Mouse (Mus musculus) kidney, postnatal 36 days (tissue): ENCODE data around the gene 2310007B03Rik.

Source experiments
- DNase-seq, 2 experiments: peaks; one replicate each; pipeline ENCODE4 v3.0.0; 2021 to 2022; ENCODE audit warnings: mixed read lengths in 2 of 2

The 2310007B03Rik gene

GRCm38 (mm10) chr1:93159566-93160500, 915 bp downstream of the 2310007B03Rik start:
- DNase-seq = peak; percentile 21 to 25

GRCm38 (mm10) chr1:93158916-93159315, 1.8 kb downstream of the 2310007B03Rik start:
- peak; percentile 9 to 38 for DNase-seq

- DNase-seq = peak; percentile 58 to 63
Measured at GRCm38 (mm10) chr1:93157566-93157965, 3.2 kb downstream of the 2310007B03Rik start.

GRCm38 (mm10) chr1:93150907-93151661, 9.7 kb downstream of the 2310007B03Rik start:
- DNase-seq = no peak

- no peak for DNase-seq
Measured at GRCm38 (mm10) chr1:93144176-93144575, 16.6 kb downstream of the 2310007B03Rik start.

GRCm38 (mm10) chr1:93142871-93143270, 17.9 kb downstream of the 2310007B03Rik start:
- no peak for DNase-seq

- DNase-seq = no peak
Measured at GRCm38 (mm10) chr1:93139713-93140112, 21.0 kb downstream of the 2310007B03Rik start.

- DNase-seq = peak; percentile 85 to 86
Measured at GRCm38 (mm10) chr1:93138534-93138933, 22.2 kb downstream of the 2310007B03Rik start.

GRCm38 (mm10) chr1:93135036-93135526, 25.7 kb downstream of the 2310007B03Rik start, which contains the start of gene Agxt:
TSS of gene Agxt (plus strand) at chr1:93135240.
- no peak for DNase-seq

- no peak for DNase-seq
Measured at GRCm38 (mm10) chr1:93132676-93133075, 28.1 kb downstream of the 2310007B03Rik start.

- peak; percentile 28 to 38 for DNase-seq
Measured at GRCm38 (mm10) chr1:93130242-93130983, 30.3 kb downstream of the 2310007B03Rik start.

GRCm38 (mm10) chr1:93128710-93129349, 31.9 kb downstream of the 2310007B03Rik start:
- DNase-seq = peak; percentile 49 to 83

- DNase-seq = no peak
Measured at GRCm38 (mm10) chr1:93128209-93128608, 32.5 kb downstream of the 2310007B03Rik start.

GRCm38 (mm10) chr1:93125256-93125655, 35.5 kb downstream of the 2310007B03Rik start:
- no peak for DNase-seq

GRCm38 (mm10) chr1:93124066-93124465, 36.7 kb downstream of the 2310007B03Rik start:
- no peak for DNase-seq

GRCm38 (mm10) chr1:93123179-93123854, 37.4 kb downstream of the 2310007B03Rik start:
- no peak for DNase-seq

- peak in 1 of 2 experiments; percentile 15 for DNase-seq
Measured at GRCm38 (mm10) chr1:93118816-93119215, 41.9 kb downstream of the 2310007B03Rik start.

- DNase-seq = no peak
Measured at GRCm38 (mm10) chr1:93115471-93115870, 45.3 kb downstream of the 2310007B03Rik start.

- DNase-seq = peak; percentile 64 to 71
Measured at GRCm38 (mm10) chr1:93114713-93115463, 45.9 kb downstream of the 2310007B03Rik start.

- no peak for DNase-seq
Measured at GRCm38 (mm10) chr1:93102700-93103099, 58.0 kb downstream of the 2310007B03Rik start.
